Mouse (Mus musculus) B cell, adult 2 months (primary cell): ENCODE data around the gene Sgo2a.
"Not testable (repeated sequence)": the region's sequence is repeated elsewhere in the genome, so short reads cannot be mapped to it uniquely, and the experiment has no call there.

Experiments used
- DNase-seq, 2 experiments: peaks; one replicate each; pipeline ENCODE4 v3.0.0; 2022

Gene Sgo2a

DNA sequence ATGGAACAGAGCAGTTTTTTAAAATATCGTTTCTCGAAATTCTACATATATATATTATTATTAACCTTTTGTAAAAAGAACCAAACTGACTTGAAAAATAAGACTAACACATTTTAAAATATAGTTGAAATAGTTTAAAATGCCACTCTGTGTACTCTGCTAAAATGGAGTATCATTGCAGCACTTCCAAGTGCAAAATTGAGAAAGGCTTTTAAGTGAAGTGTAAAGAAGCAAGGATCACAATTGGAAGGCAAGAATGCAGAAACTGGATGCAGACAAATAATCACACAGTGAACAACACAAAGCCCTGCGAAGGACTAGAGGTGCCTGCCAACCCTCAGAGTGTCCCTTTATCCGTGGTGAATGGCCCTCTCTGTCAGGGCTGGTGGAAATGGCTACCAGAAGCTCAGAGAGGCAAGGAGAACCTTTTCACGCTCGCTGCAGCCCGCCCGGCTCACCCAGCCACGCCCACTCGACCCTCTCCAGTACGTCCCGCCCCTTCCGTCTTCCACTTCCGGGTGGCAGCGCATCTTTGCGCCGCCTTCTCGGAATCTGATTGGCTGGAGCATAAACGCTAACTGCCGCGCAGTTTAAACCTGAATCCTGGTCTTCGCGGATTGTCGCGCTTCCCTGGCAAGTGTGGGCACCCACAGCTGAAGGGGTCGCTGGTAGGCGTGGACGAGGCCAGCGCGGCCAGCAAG, at the start of gene Sgo2a:
Gene Sgo2a, plus strand, starts transcription at position 540 of the 701 bp plus-strand sequence.
- DNase-seq, result peak; percentile 92 to 93

DNA sequence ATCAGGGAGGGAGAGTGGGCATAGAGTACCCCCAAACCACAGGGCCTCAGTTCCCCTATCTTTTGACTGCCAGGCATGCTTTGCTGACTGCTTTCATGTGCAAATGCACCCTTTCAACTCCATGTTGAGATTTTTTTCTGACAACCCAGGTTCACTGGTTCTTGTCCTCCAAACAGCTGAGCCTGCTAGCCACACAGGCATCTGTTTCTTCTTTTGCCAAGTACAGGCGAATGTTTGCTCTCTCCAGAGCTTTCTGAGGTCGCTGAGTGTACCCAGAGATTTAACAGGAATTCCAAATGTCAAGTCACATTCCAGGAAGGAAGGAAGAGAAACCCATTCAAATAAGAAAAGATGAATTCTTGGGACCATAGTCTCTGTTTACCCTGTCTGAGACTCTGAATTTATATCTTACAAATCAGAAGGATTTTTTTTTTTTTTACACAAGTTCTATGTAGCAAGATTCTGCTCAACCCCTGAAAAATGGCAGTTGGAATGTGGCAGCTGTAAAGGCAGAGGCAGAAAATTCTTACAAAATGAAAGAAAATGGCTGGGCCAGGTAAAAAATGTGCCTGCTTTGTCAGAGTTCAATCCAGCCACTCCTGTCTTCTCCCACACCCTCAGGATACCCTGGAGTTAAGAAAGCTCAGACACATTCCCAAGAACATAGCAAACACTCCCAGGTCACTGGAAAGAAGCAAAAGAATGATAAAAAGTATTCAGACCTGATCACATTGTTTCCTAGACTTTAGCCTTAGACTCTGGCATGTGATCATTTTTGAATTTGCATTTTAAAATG, 48.0 kb upstream of the Sgo2a start:
- DNase-seq, result no peak

DNA sequence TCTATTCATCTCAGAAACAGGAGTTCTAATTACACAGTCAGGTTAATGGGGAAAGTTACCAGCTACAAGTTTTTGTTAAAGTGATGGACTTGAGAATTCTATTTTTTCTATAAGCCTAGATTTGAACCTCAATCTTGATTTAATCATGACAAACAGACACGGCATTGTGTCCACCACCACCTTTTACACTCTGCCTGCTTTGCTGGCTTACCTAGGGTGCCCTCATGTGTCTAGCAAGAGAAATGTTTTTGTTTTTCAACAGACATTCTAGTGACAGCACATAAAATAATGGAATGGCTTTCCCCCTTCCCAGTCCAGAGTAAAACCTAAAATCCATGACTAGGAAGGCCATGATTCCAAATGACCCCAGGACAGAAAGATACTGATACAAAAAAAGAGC, 46.6 kb upstream of the Sgo2a start:
- no peak for DNase-seq

DNA sequence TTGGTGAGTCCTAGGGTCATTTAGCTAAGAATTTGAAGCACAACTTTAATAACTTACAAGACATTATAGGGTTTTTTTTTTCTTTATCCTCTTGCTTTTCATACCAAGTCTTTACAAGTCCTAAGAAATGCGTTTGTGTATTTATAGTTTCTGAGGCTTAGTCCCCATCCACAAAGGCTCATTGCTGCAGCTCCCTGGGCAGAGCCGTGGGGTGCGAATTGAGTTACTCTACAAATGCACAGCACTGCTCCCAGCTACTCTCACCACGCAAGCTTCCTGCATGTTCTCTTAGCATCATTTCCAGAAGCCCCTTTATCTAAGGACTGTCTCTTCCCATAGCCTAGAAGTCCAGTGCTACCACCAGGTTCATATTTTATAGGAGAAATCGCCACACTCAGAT, 46.1 kb upstream of the Sgo2a start:
- no peak for DNase-seq

DNA sequence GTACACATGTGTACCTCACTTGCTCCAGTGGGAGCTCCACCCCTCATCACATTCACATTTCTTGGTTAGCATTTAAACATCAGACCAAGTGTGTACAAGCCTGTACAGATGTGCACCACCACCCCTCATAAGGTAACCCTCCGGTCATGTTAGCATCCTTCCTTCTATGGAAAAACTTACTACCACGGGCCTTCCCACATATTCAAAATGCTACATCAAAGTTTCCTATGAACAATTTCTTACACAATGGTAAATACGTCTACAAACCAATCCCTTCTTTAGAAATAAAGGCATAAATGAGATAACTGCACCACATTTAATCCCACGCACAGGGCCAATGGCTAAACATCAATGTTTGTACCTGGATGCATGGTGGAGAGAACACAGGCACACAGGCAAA, 43.3 kb upstream of the Sgo2a start:
- DNase-seq, result no peak

DNA sequence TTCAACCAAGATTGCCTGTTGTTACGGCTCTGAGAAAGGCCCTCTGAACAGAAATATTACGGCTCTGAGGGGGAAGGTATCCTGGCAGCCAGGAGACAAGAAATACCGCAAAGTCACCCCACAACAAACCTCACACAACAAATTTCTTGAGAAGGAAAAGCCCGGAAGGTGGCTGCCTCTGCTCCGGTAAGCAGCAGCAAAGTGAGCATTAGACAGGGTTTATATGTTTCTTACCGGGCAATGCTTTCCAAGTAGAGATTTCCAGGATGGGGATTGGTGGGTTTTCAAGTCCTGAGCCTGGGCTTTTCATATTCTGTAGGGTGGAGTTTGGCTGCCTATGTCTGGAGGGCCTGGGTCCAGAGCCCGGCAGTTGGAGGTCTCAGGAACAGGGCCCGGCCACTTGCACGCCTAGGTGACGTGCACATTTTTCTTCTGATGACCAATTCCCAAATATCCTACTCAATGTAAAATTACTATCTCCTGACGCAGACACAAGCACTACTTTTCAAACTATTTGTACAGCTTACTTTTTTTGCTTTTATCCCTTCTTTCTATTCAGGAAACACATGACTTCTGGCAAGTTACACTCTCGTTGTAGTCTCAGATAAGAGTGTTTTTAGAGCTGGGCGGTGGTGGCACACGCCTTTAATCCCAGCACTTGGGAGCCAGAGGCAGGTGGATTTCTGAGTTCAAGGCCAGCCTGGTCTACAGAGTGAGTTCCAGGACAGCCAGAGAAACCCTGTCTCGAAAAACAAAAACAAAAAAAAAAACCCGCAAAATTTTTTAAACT, 42.0 kb upstream of the Sgo2a start:
- DNase-seq, result no peak

DNA sequence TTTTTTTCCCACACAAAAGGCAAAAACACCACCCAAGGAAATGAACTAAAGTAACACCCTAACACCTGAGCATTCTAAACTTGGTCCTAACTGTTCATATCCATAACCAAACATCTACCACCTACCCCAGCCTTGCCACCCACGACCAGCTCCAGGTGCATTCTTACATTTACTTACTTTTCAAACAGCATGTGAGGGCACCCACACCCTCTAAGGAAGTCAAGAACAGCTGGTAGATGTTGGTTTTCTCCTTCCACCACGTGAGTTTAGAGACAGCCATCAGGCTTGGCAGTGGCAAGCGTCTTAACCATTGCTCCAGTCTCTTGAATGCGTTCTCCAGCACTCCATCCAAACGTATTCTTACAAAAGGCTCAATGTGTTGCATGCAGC, 41.4 kb upstream of the Sgo2a start:
- no peak for DNase-seq

DNA sequence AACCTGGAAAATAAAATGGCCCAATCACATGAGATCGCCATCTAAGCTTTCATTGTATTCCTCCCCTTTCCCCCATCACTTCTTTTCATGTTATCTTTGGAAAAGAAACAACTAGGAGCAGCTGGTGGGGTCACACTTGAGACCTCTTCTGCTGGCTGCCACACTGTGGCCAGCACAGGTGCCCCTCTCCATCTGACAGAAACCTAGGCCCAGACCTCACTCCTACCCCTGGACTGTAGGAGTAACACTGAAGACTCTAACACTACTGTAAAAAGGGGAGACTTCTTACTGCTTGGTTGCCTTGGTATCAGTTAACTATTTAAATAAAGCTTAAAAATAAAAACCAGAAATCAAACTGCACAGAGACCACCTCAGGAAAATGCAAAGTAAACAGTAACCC, 40.0 kb upstream of the Sgo2a start:
- DNase-seq, result no peak

DNA sequence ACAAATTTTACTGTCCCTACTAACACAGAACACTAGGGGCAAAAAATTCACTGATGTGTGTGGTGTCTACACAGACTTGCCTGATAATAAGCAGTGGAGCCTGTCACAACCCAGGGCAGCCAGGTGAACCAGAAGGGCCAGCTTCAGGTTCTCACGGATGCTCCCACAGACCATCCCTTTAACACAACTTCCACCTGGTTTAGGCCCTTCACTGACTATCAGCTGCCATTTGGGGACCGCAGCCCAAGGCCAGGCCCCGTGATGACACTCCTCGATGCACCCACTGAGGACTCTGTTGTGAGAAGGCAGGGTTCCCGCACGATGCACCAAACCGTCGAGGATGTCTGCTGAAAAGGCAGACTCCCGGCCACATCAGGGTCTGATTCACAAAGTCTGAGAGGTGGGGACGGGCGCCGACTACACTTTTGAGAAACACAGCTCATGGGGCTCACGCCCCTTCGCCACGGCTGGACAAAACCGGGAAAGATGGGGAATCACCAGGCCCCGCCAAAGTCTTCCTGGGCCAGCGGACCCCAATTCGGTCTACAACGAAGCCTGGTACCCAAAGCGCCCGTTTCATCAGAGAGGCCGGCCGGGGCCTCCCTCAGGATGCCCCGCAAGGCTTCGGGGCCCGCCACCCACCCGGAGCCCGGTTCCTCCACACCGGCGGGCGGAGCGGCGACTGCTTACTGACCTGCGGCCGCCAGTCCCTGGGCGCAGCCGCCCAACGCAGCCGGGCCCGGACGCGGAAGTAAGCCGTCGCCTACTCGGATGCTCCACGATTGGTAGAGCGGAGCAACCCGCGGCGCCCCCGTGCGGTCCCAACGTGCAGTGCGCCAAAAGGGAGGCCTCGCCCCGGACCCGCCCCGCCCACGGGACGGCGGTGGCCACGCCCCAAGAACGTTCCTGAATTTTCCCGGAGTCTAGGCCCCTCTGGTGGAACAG, 26.2 kb upstream of the Sgo2a start:
- peak; percentile 95 to 96 for DNase-seq

DNA sequence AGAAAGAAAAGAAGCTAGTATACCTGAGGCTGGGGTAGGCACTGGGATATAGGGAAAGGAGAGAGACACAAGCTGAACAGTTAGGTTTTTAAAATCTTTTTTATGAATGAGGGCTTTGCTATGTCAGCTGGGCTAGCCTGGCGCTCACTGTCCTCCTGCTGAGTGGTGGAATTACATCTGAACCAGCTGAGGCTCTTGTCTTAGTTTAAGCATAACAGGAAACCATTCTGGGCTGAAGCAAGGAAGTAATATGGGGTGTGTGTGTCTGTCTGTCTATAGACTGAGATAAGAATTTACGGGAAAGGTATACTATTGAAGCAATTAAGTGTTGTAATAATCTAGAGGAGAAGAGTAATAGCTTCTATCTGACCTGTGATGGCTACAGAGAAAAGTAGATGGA, 24.2 kb upstream of the Sgo2a start:
- DNase-seq, result no peak

DNA sequence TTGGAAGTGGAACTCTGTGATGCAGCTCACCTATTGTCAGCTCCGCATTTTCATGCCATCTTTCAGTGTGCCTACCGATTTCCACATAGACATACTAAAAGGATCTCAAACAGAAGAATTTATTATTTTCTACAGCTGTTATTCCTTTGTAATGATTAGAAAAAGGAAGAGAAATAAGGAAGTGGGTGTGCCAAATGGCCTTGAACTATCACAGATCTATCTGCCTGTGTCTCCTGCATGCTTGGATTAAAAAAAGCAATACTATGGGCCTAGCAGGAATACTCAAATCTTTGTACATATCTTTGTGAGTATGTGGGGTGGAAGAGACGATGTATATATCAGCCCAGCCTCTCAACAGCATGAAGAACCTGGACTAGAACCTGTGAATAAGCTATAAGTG, 18.9 kb upstream of the Sgo2a start:
- DNase-seq, result no peak

DNA sequence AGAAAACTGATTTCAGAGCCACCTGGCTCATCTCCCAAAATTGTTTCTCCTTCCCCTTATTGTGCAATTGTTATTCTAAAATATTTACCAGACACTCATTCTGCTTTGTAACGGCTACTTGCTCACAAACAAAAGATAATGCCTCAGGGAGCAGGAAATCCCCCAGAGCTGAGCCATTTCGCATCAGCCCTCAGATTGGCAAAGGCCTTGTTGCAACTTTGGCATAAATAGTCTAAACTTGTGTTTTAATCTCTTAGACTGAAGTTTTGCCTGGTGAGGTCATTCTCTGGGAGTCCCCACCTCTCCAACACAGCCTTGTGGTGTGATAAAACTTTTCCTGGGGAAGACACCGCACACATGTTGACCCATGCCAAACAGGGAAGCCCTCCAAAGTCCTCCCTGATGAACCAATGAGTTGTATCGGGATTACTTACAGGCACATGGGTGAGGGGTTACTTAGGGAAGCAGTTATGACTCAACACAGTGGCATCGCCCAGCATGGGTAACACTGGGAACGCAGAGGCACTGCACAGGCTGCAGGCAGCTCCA, 6.6 kb upstream of the Sgo2a start:
- no peak for DNase-seq

DNA sequence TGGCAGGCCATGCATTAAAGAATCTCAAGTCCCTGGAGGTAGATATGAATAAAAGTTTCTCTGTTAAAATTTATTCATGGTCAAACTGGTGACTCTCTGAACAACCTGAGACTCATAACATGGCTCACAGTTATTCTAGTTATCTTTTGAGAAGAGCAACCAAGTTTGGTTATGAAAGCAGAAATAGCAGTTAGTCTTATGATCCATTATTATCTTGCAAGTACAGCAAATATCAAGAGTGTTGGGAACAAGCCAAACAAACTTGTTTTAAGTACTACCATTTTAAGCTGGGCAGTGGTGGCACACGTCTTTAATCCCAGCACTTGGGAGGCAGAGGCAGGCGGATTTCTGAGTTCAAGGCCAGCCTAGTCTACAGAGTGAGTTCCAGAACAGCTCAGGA, 4.5 kb upstream of the Sgo2a start:
- no peak for DNase-seq

DNA sequence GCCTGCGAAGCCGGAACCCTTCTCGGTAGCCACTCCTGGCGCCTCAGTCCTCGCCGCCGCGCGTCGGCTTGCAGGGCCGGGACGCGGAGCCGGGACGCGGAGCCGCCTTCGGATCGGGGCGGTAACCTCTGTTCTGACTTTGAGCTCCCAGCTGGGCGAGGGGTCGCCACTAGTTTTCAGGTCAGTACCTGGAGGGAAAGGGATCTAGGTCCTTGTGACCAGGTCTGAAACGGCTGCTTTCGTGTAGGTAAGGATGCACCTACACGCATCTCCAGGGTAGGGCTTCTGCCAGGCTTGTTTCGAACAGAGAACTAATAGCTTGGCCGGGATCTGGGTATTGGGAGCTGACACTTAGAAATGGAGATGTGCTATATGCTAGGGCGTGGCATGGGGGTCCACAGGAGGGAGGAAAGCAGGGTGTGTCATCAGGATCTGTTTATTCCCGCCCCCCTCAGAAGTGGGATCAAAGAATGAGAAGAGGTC, 403 bp downstream of the Sgo2a start:
- DNase-seq, result no peak

DNA sequence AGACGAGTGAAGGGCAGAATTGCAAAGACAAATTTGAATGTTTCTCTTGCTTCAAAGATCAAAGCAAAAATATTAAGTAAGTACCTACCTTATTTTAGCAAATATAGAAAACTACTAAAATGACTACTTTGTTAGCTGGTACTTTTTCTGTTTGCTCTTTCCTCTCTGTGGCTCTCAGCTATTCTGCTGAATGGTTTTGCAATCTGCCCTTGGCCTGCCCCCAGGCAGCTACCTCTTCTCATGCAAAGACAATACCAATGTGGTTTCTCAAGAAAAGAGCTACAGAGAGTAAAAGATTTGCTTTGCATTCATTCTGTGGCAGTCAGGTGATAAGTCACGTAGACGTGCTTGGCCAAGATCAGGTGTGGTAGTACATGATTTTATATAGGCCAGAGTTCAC, 2.4 kb downstream of the Sgo2a start:
- DNase-seq, result no peak

DNA sequence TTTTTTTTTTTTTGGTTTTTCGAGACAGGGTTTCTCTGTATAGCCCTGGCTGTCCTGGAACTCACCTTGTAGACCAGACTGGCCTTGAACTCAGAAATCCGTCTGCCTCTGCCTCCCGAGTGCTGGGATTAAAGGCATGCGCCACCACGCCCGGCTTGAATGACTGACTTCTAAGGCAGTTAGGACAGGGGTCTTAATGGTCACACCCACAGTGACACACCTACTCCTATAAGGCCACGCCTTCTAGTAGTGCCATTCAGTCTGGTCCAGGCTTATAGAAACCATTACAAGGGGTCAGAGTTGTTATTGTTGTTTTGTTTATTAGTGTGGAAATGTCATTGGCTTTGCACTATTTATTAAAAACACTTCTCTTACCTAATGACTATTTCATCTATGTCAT, 10.6 kb downstream of the Sgo2a start:
- DNase-seq, result not testable (repeated sequence)

DNA sequence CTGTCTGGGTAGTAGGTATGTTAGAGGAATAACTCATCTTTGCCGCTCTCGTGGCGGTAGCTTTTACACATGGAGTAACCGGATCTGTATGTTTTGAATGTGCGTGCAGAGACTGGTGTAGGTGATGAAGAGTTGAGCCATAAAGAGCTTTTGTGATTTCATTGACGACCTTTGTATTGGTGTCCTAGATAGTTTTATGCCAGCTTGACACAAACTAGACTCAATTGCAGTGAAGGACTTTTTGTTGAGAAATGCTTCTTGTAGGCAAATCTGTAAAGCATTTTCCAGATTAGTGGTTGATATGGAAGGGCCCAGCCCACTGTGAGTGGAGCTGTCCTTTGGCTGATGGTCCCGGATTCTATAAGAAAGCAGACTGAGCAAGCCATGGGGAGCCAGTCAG, 23.1 kb downstream of the Sgo2a start, which contains the start of gene Kctd18:
Gene Kctd18, minus strand, starts transcription at position 101 of the 400 bp plus-strand sequence.
- no peak for DNase-seq

DNA sequence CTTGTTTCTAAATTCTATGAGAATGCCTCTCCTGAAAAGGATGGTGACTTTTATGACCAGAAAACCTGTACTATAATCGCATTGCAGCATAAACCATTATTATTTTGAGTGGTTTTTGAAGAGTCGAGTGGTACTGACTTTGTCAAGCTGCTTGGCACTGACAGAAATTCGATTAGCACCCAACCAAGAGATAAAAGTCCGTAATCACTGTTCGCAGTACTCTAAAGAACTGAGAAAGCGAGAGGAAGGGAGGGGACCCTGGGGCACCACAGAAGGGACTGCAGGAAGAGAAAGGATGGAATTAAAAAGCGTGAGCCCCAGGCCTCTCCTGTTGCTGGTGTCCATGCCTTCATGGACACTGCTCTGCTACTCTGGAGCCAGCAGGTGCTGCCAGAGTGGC, 31.9 kb downstream of the Sgo2a start:
- no peak for DNase-seq

DNA sequence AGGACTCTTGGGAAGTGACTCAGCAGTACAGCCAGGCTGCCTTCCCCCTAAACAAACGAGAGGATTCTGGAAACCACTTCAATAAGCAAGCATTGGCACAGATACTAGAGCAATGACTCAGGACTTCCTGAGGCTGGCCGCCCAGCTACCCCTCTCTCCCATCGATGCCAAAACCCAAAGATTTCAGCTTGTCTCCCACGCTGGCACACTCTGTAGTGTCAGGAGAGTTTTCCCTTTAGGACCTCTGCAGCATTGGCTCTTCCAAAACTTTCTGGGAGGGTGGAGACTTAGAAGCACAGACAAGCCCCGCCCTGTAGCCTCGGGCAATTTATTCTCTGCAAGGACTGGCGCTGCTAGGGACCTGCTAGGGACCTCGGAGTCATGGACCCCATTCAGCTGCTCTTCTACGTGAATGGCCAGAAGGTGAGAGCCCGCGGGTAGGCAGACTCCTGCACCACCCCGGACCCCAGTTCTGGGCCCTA, 33.9 kb downstream of the Sgo2a start, which contains the start of gene Aox1:
Gene Aox1, plus strand, starts transcription at position 296 of the 482 bp plus-strand sequence.
- DNase-seq, result no peak

DNA sequence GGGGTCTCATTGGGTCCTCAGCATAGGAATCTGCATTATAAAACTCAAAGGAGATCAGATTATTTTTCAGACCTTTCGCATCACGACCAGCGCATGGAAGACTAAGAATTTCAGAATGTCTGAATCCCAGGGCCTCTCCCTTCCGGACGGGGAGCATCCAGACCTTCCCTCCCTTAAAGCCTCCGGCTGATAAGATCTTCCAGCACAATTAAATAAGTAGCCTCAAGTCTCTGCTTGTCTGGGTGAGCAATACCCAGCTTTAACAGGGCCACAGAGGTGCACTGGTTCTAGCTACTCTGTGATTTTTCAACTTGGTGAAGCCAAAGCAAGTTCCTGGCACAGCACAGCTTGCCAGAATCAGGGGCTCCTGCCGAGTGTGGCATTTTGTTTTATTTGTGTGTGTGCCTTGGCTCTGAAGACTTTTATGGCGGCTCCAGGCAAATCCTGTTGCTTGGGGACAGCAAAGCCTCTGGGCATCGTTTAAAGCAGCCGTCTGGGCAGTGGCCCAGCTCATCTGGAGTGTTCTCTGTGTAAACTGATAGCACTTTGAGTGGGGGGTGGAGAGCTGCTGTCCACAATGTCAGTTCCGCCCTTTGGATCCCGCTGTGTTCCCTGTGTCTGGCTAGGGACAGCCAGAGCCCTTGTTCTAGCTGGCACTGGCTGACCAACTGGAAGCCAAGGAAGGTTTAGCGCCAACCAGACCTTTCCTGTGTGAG, 34.5 kb downstream of the Sgo2a start:
- no peak for DNase-seq

DNA sequence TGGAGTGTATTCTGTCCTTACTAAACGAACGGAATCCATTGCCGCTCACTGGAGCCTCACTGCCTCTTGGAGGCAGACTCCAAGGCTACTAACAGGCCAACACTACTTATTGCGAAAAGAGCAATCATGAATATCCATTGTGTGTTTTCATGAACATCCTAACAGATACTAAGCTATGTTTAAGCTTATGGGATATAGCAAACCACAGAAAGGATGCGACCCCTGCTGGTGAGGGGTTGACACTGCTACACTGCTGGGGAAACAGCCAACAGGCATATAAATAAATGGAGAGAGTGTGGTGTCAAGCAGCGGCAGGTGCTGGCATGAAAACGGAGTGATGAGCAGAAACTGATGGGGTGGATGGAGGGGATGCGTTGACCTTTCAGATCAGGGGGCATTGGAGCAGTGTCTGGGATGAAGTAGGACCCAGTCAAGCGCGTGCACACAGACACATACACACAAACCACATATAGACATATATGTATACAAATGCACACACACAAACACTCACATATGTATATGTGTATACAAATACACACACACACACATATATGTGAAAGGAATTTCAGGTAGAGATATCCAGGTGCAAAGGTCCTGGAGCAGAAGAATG, 35.5 kb downstream of the Sgo2a start:
- peak; percentile 67 to 70 for DNase-seq
